Mouse (Mus musculus): ENCODE data around the gene Serpinb6b.
"Not testable (repeated sequence)": the region's sequence is repeated elsewhere in the genome, so short reads cannot be mapped to it uniquely, and the experiment has no call there.

The Serpinb6b gene
- long read RNA-seq, experiment 1, transcript Serpinb6b-202 (7 exons, 2,193 nt) = major isoform, 94 of 101 reads
- long read RNA-seq, experiment 1, partial matches to known transcripts = 2 of 101 reads
- long read RNA-seq, experiment 1, other reads (novel, unspliced or antisense) = 4 of 101 reads
- long read RNA-seq, experiment 2, transcript Serpinb6b-202 (7 exons, 2,193 nt) = major isoform, 55 of 59 reads
- long read RNA-seq, experiment 2, partial matches to known transcripts = 1 of 59 reads
- long read RNA-seq, experiment 2, other reads (novel, unspliced or antisense) = 3 of 59 reads

GRCm38 (mm10) chr13:32964989-32965811, at the start of gene Serpinb6b:
TSS of gene Serpinb6b (plus strand) at chr13:32965209.
- intact Hi-C loops (cut with DNase I) = loop anchor here (1.0 kb wide), 1 partner anchor 62 kb away; no protein-coding TSS in a partner anchor

GRCm38 (mm10) chr13:32922622-32923021, 42.4 kb upstream of the Serpinb6b start:
- intact Hi-C loops (cut with DNase I) = no loop called here

- intact Hi-C loops (cut with DNase I) = no loop called here
These were observed 40.2 kb upstream of the Serpinb6b start for GRCm38 (mm10) chr13:32924578-32925360.

- intact Hi-C loops (cut with DNase I) = no loop called here
These were observed 38.3 kb upstream of the Serpinb6b start for GRCm38 (mm10) chr13:32926661-32927060.

- intact Hi-C loops (cut with DNase I) = no loop called here
These were observed 37.8 kb upstream of the Serpinb6b start for GRCm38 (mm10) chr13:32927241-32927640.

GRCm38 (mm10) chr13:32929107-32929750, 35.8 kb upstream of the Serpinb6b start:
- intact Hi-C loops (cut with DNase I) = no loop called here

GRCm38 (mm10) chr13:32934706-32935381, 30.2 kb upstream of the Serpinb6b start:
- intact Hi-C loops (cut with DNase I) = no loop called here

GRCm38 (mm10) chr13:32938275-32938674, 26.7 kb upstream of the Serpinb6b start:
- intact Hi-C loops (cut with DNase I) = not testable (repeated sequence)

GRCm38 (mm10) chr13:32939191-32939590, 25.8 kb upstream of the Serpinb6b start:
- intact Hi-C loops (cut with DNase I) = not testable (repeated sequence)

GRCm38 (mm10) chr13:32956537-32956936, 8.5 kb upstream of the Serpinb6b start:
- intact Hi-C loops (cut with DNase I) = no loop called here

- intact Hi-C loops (cut with DNase I) = no loop called here
These were observed 7.1 kb upstream of the Serpinb6b start for GRCm38 (mm10) chr13:32957917-32958316.

- intact Hi-C loops (cut with DNase I) = not testable (repeated sequence)
These were observed 6.5 kb upstream of the Serpinb6b start for GRCm38 (mm10) chr13:32958521-32958920.

- intact Hi-C loops (cut with DNase I) = no loop called here
These were observed 837 bp upstream of the Serpinb6b start for GRCm38 (mm10) chr13:32963990-32964753.

GRCm38 (mm10) chr13:32966116-32966515, 1.1 kb downstream of the Serpinb6b start:
- intact Hi-C loops (cut with DNase I) = no loop called here

- intact Hi-C loops (cut with DNase I) = no loop called here
These were observed 2.2 kb downstream of the Serpinb6b start for GRCm38 (mm10) chr13:32967233-32967632.

- intact Hi-C loops (cut with DNase I) = no loop called here
These were observed 3.5 kb downstream of the Serpinb6b start for GRCm38 (mm10) chr13:32968353-32968984.

- intact Hi-C loops (cut with DNase I) = no loop called here
These were observed 4.1 kb downstream of the Serpinb6b start for GRCm38 (mm10) chr13:32968996-32969640.

GRCm38 (mm10) chr13:32969641-32970040, 4.6 kb downstream of the Serpinb6b start:
- intact Hi-C loops (cut with DNase I) = no loop called here

GRCm38 (mm10) chr13:32970776-32971175, 5.8 kb downstream of the Serpinb6b start:
- intact Hi-C loops (cut with DNase I) = no loop called here

Measured in adrenal gland (tissue).